Mouse (Mus musculus) G1E (cell line): ENCODE measurements around the gene Ccdc32.

ENCODE experiments used
- CTCF ChIP-seq: IDR thresholded peaks from 2 replicates; pipeline ENCODE4 v1.5.1; 2012; ENCODE audit warnings: low read depth, low read length, inconsistent platforms, mixed read lengths
- POLR2AphosphoS5 ChIP-seq: IDR thresholded peaks from 2 replicates; pipeline ENCODE4 v1.6.1; 2012; ENCODE audit warnings: low read depth, low read length, inconsistent platforms; ENCODE audit not compliant: insufficient replicate concordance

- TF ChIP-seq CTCF (no peak), POLR2AphosphoS5 (no peak)
These were observed 9.7 kb downstream of the Ccdc32 start for GRCm38 (mm10) chr2:119019538-119019937.
